Mouse (Mus musculus): ENCODE results near the gene Uggt1.

DNA sequence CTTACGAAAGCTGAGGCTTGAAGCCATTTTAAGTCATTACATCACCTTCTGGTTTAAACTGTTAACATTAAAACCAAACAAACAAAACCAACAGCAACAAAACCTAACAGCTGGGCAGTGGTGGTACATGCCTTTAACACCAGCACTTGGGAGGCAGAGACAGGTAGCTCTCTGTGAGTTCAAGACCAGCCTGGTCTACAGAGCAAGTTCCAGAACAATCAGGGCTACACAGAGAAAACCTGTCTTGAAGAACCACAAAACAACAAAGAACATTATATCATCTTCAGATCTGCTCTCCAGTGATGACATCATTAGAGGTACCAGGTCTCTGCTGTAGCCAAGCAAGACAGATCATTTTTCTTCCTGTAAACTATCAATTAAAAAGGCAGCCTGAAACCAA lies 15.9 kb upstream of the Uggt1 start:
- TF ChIP-seq CTCF (IDR thresholded peaks at IDR 0.05; ENCODE audit: low read depth), result no peak
- no peak for TF ChIP-seq EP300 (IDR thresholded peaks at IDR 0.05; ENCODE audit: low read depth)

All from liver, embryonic 14.5 days (tissue).